Mouse (Mus musculus) megakaryocyte, embryonic 14.5 days (primary cell): ENCODE data around the gene Gpr15. TPM values are rescaled to one million over a fixed set of nuclear protein-coding genes. Genes with fewer than 3 reads are reported as not detected.

ENCODE experiments used
- H3K27me3 ChIP-seq: replicated peaks from 2 replicates; pipeline ENCODE3; 2012; ENCODE audit warnings: inconsistent platforms
- H3K36me3 ChIP-seq: replicated peaks from 2 replicates; pipeline ENCODE3; 2012; ENCODE audit warnings: low read length, inconsistent platforms, mixed read lengths
- H3K4me1 ChIP-seq: 2 replicates; pipeline ENCODE4 v1.6.1; 2012; ENCODE audit warnings: inconsistent platforms
- H3K4me3 ChIP-seq: replicated peaks from 2 replicates; pipeline ENCODE3; 2012; ENCODE audit warnings: moderate library complexity, mild to moderate bottlenecking, inconsistent platforms
- H3K9me3 ChIP-seq: 2 replicates; pipeline ENCODE4 v1.6.1; 2012; ENCODE audit warnings: inconsistent platforms
- FLI1 ChIP-seq: IDR thresholded peaks from 2 replicates; pipeline ENCODE4 v1.6.1; 2012; ENCODE audit warnings: low read length, inconsistent platforms, mixed read lengths
- GATA1 ChIP-seq: IDR thresholded peaks from 3 replicates; pipeline ENCODE4 v1.6.1; 2012; ENCODE audit warnings: mixed read lengths, low read length, inconsistent platforms, borderline replicate concordance
- polyA plus RNA-seq: library from polyadenylated mRNA; stranded (reverse); fragments of >175 nt; gene quantifications from 2 replicates; pipeline ENCODE4 v1.2.3, GENCODE M21; 2012; ENCODE audit warnings: low replicate concordance; ENCODE audit not compliant: insufficient read depth

Gene Gpr15
- polyA plus RNA-seq, 1 experiment = not detected

DNA sequence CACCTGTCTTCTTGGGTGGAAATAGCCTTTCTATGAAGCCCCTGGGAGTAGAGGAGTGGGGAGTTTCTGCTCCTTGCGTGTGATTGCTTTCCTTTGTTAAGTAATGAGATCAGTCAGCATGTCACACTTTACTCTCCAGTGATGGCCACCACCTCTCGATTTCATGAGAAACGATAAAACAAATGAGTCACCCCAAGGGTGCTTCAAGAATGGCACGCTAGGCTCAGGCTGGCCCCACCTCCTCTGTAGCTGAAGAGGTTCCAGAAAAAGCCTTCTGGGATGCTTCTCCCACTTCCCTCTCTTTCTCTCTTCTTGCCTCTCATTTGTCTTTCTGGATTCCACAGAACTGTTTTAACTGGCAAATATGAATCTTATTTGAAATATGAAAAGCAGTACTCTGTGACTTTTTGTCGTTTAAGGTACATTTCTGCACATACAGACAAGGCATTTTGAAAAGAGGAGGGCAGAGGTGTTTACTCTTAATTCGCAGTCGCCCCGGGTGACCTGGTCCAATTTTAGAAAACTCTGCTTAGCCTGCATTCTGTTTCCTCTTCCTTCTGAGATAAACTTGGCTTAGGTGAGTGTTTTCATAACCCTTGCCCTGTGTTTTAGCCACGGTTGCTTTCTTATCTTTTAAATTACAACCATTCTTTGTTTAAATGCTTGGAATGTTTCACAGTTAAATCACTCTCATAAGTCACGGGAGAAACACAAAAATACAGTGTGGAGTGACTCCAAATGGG, 15.3 kb downstream of the Gpr15 start:
- no peaks in the 10 kb centered on the region for H3K36me3 ChIP-seq
- no peaks in the 10 kb centered on the region for H3K27me3 ChIP-seq
- TF ChIP-seq FLI1 = no peak
- TF ChIP-seq GATA1 = no peak
- peak overlapping the region; percentile 20 for H3K4me3 ChIP-seq
- no peaks in the 10 kb centered on the region for H3K9me3 ChIP-seq
- peaks cover 30% of the 10 kb centered on the region for H3K4me1 ChIP-seq

DNA sequence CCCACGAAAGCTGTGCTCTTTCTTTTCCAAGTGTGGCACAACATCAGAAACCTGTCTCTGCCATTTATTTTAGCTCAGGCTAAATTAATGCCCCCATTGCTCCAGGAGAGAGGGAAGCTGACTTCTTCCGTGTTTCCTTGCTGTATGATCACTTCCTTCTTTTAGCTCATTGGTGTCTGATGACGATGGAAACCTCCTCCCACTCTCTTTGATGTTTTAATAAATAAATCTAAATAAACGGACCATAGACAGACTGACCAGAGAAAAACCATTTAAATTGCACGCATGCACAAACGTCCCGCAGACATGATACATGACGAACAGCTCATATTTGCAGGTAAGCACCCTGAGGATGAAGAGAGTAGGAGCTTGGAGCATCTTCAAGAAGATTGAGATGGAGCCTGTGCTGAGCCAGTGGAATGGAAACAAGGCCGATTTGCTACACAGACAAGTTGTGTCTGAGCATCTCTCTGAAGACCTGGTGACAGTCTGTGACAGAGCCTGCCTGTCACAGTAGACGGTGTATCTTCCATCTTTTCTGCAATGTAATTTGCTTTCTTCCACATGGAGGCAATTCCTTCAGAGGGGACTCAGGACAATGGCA, 16.4 kb downstream of the Gpr15 start:
- Histone ChIP-seq H3K27me3 (no peaks in the 10 kb centered on the region), H3K9me3 (no peaks in the 10 kb centered on the region), H3K4me3 (no peak overlapping the region), H3K4me1 (peaks cover 19% of the 10 kb centered on the region), H3K36me3 (no peaks in the 10 kb centered on the region)
- TF ChIP-seq FLI1 (no peak), GATA1 (no peak)

DNA sequence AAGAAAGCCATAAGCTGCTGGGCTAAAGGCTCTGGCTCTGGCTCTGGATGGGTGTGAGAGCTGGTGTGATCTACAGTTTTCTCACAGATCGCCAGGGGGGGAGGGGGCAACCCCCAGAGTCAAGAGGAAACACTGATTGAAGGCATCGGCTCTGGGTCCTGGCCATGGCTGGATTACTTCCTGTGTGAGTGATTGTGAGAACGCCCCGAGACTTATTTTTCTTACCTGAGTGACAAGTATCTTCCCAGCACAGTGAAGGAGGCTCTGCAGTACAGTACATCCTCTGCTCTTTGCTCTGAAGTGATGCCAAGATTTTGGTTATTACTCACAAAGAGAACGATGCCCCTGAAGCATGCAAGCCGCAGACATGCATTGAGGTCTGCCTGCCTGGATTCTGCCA, 17.1 kb downstream of the Gpr15 start:
- Histone ChIP-seq H3K4me1 (peaks cover 16% of the 10 kb centered on the region), H3K9me3 (no peaks in the 10 kb centered on the region), H3K27me3 (no peaks in the 10 kb centered on the region), H3K36me3 (no peaks in the 10 kb centered on the region), H3K4me3 (no peak overlapping the region)
- TF ChIP-seq FLI1 (no peak), GATA1 (no peak)

DNA sequence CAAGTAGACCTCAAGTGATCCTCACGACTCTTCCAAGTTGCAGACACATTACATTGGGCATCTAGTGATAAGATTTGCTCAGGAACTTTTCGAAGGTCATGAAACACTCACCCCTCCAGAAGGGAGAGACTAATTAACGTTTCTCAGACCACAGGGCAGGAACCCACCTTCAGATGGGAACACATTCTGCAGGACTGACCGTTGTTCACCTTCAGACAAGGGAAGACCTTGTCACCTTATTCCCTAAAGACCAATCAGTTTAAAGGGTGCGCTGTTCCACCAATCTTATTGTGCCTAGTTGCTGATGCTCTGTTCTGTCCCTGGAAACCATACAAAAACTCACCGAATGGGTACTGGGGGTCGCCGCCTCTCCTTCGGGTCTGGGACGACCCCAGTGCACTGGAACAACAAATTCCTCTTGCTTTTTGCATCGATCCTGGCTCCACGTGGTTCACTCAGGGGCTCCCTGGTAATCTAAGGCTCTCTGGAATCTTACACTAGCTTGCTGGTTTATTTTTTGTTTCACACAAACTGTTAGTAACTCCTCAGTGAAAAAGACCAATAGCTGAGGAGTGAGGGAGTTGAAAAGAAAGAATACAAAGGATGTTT, 17.9 kb downstream of the Gpr15 start:
- Histone ChIP-seq H3K4me3 (no peak overlapping the region), H3K36me3 (no peaks in the 10 kb centered on the region), H3K27me3 (no peaks in the 10 kb centered on the region), H3K4me1 (peaks cover 16% of the 10 kb centered on the region), H3K9me3 (no peaks in the 10 kb centered on the region)
- TF ChIP-seq FLI1 (no peak), GATA1 (no peak)

DNA sequence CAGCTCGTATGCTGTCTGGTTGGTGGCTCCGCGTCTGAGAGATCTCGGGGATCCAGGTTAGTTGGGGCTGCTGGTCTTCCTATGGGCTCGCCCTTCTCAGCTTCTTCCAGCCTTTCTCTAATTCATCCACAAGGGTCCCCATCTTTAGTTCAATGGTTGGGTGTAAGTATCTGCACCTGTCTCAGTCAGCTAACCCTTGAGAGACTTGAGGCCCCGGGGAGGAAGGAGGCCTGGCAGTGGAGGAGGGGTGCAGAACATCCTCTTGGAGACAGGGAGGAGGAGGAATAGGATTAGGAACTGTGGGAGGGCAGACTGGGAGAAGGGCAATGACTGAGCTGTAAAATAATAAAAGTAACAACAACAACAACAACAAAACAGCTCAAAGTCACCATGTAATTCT, 18.7 kb downstream of the Gpr15 start:
- Histone ChIP-seq H3K36me3 (no peaks in the 10 kb centered on the region), H3K9me3 (no peaks in the 10 kb centered on the region), H3K4me1 (peaks cover 16% of the 10 kb centered on the region), H3K4me3 (no peak overlapping the region), H3K27me3 (no peaks in the 10 kb centered on the region)
- TF ChIP-seq FLI1 = no peak
- no peak for TF ChIP-seq GATA1

DNA sequence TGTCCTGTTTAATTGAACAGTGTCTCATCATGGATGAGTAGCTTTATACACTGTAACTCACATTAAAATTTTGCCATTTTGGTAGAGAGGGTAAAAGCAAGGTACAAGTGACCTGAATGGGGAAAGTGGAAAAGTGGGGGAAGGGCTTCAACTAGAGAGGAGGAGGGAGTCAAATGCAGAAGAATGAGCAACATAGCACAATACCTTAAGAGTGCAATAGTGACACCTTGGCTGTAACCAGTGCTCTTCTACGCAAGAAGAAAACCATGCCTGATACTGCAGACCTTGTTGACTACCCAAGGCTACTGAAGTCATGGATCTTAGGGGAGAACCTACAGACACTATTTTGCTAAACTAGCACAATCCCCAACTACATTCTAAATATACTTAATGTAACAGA, 21.6 kb downstream of the Gpr15 start:
- H3K4me3 ChIP-seq = no peak overlapping the region
- TF ChIP-seq GATA1 (no peak), FLI1 (no peak)
- H3K27me3 ChIP-seq = no peaks in the 10 kb centered on the region
- H3K36me3 ChIP-seq = no peaks in the 10 kb centered on the region
- no peaks in the 10 kb centered on the region for H3K9me3 ChIP-seq
- H3K4me1 ChIP-seq = peaks cover 3% of the 10 kb centered on the region; the same call in 1 of the 2 replicates

DNA sequence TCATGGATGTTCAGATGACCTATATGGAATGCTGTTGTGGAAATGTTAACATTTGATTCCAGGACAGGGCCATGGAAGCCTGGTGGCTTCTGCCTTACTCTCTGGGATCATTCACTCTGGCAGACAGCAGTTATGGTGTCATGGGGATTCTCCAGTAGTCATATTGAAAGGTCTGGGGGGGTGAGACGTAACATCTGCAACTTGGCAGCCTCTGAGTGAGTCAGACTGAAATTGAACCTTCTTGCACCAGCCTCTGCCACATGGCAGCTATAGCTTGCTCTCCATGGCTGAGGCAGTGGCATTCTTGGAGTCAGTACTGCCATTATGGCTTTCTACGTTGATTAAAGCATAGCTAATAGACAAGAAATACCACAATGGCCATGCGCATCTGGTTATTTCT, 22.1 kb downstream of the Gpr15 start:
- H3K4me1 ChIP-seq = peaks cover 3% of the 10 kb centered on the region; the same call in 1 of the 2 replicates
- no peaks in the 10 kb centered on the region for H3K36me3 ChIP-seq
- H3K4me3 ChIP-seq = no peak overlapping the region
- TF ChIP-seq FLI1 = no peak
- no peak for TF ChIP-seq GATA1
- H3K9me3 ChIP-seq = no peaks in the 10 kb centered on the region
- H3K27me3 ChIP-seq = no peaks in the 10 kb centered on the region

DNA sequence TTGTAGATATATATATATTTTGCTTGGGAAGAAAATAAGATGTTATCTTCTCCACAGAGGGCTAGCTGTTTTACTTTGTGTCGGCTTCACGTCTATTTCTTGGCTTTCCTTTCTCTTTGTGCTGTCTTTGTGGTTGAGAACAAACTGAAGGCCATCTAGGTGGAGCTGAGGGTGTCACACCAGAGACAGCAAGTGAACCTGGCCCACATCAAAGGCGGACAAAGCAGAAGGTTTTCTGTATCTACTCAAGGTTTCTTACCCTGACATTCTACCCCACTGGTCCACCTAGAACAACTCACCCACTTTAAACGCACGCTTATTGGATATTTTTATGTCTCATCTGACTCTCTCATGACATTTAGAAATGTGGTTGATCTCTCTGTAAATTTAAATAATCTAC, 24.8 kb downstream of the Gpr15 start:
- no peak for TF ChIP-seq FLI1
- TF ChIP-seq GATA1 = no peak
- no peaks in the 10 kb centered on the region for H3K36me3 ChIP-seq
- peaks cover 16% of the 10 kb centered on the region for H3K4me1 ChIP-seq
- H3K4me3 ChIP-seq = no peak overlapping the region
- no peaks in the 10 kb centered on the region for H3K27me3 ChIP-seq
- no peaks in the 10 kb centered on the region for H3K9me3 ChIP-seq

DNA sequence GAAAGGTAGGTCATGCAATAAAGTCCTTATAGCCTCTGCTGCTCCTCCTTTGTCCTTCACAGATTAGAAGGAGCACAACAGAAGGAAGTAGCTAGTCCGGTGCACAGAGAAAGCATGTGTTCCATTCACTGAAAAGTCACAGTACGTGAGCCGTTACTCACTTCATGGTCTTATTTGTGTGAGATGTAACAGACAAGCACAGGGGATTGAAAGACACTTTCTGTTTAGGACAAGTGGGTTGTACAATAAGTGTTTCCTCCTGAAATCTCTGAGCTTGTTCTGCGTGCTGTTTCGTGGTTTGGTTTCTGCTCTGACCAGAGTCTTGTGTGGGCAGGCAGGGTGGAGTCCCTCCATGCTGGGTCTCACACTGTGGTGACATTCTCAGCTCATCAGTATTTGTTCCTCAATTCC, 28.5 kb downstream of the Gpr15 start:
- H3K4me1 ChIP-seq = peaks cover 28% of the 10 kb centered on the region
- no peak for TF ChIP-seq FLI1
- no peak for TF ChIP-seq GATA1
- no peaks in the 10 kb centered on the region for H3K27me3 ChIP-seq
- no peaks in the 10 kb centered on the region for H3K9me3 ChIP-seq
- H3K4me3 ChIP-seq = peak overlapping the region; percentile 29
- no peaks in the 10 kb centered on the region for H3K36me3 ChIP-seq

DNA sequence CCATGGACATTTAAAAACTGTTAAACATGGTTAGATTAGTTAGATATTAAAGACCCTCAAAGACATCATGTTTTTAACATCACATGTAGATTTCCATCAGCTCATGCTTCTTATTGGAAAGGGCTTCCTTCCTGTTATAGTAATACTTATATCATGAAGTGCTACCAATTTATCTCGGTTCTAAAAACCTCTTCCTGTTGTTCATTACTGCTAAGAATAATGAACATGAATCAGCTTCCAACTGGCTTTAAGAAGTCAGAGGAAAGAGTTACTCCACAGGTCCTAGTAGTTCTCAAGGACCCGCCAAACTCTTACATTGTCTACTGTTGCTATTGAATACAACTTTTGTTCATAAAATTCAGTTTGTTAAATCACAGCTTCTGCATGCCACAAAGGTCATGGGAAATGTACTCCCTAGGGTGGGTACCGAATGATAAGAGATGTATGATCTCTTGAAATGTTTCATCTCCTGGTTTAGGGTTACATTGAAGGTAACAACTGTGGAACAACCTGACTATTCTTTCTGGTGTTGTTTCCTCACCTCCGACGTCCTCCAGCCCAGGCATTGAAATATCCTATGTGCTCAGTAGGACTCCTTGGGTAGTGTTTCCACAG, 29.2 kb downstream of the Gpr15 start:
- Histone ChIP-seq H3K36me3 (no peaks in the 10 kb centered on the region), H3K27me3 (no peaks in the 10 kb centered on the region), H3K9me3 (no peaks in the 10 kb centered on the region), H3K4me1 (peaks cover 28% of the 10 kb centered on the region), H3K4me3 (no peak overlapping the region)
- TF ChIP-seq FLI1 (no peak), GATA1 (no peak)
